Mouse (Mus musculus) T-cell, adult 66 days (primary cell): ENCODE data around the gene Cacng6. TPM values are rescaled to one million over a fixed set of nuclear protein-coding genes. Genes with fewer than 3 reads are reported as not detected.

Experiments used
- total RNA-seq, 2 experiments: library from RNA; stranded (reverse); gene quantifications; 3 replicates in 1 of 2; 4 replicates in 1 of 2; pipeline ENCODE4 v1.2.4; 2023

The Cacng6 gene
- not detected for total RNA-seq

DNA sequence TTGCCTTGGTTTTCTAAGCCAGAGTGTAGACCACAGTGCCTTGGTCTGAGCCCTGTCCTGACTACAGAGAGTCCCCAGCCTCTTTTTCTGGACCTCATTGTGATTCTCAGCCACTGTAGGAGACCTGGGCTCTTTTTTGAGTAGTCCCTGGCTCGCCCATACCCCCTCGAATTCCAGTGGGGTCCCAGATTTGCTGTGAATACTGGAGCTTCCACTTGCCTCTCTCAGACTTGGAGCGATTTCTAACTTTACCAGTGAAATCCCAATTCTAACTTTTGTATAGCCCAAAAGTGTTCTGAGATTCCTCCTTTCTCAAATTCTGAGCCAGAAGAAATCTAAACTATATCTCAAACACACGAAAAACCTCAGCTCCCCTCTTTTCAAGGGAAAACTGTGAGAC lies at the start of gene Cacng6:
Gene Cacng6 (plus strand): TSS at position 301 of the 400 bp plus-strand sequence.

DNA sequence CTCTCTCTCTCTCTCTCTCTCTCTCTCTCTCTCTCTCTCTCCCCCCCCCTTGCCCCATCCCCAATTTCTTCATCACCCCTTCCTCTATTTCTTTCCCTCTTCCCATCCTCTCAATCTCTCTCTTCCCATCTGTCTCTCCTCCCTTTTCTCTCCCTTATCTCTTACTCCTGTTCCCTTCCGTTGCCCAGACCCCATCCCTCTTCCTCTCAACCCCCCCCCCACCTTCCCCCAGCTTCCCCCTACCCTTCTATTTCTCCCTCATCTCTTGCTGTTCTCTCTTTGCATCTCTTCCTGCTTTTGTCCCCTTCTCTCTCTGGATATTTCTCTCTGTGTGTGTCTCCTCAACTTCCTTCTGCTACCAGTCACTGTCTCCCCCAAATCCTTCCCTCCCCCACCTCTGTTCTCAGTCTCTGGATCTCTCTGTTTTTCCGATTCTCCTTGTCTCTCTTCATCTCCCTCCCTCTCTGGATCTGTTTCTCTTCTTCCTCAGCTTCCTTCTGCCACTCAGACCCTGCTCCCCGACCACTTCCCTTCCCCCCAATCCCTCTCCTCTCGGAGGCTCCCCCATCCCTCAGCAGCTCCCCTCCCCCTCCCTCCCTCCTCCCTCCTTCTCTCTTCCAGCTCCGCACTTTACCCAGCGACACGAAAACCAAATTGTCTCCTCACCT lies 33.4 kb upstream of the Cacng6 start, which contains the start of gene Cacng8:
Gene Cacng8 (plus strand): TSS at position 271 of the 668 bp plus-strand sequence.

Other genes starting within 250 kb of the Cacng6 start
- gene Nlrp12, start 174.5 kb upstream of the Cacng6 start, total RNA-seq = not detected
- gene Myadm, start 135.1 kb upstream of the Cacng6 start, total RNA-seq = 1 to 10 TPM; 6.0 to 6.3 TPM
- 1 to 10 TPM in 1 of 2 experiments, under 1 TPM in 1; 0.41 to 1.3 TPM for gene Prkcg, start 135.0 kb upstream of the Cacng6 start, total RNA-seq
- gene Cacng7, start 91.2 kb upstream of the Cacng6 start, total RNA-seq = not detected
- not detected for gene Cacng8, start 33.5 kb upstream of the Cacng6 start, total RNA-seq
- not detected for gene Tarm1, start 78.4 kb downstream of the Cacng6 start, total RNA-seq
- gene Oscar, start 192.0 kb downstream of the Cacng6 start, total RNA-seq = not detected
- gene Ndufa3, start 193.2 kb downstream of the Cacng6 start, total RNA-seq = 100 to 1,000 TPM; 346 to 367 TPM
- gene Tfpt, start 205.7 kb downstream of the Cacng6 start, total RNA-seq = 10 to 100 TPM; 18.8 to 22.4 TPM
- 10 to 100 TPM; 64.3 to 67.5 TPM for gene Prpf31, start 205.8 kb downstream of the Cacng6 start, total RNA-seq
- gene Cnot3, start 221.1 kb downstream of the Cacng6 start, total RNA-seq = 100 to 1,000 TPM; 114 to 141 TPM
- gene Leng1, start 241.6 kb downstream of the Cacng6 start, total RNA-seq = 10 to 100 TPM; 14.1 to 14.5 TPM